Mouse (Mus musculus) monocyte, adult 2 months (primary cell): ENCODE data around the gene Zfp664.

Experiments used
- DNase-seq, 2 experiments: peaks; one replicate each; pipeline ENCODE4 v3.0.0; 2022; ENCODE audit warnings: low spot score in 2 of 2, low read depth in 1 of 2

The Zfp664 gene

GRCm38 (mm10) chr5:124922356-124923352 is 60.2 kb downstream of the Zfp664 start:
- no peak for DNase-seq

GRCm38 (mm10) chr5:124929425-124930054 is 67.0 kb downstream of the Zfp664 start:
- DNase-seq, result no peak

GRCm38 (mm10) chr5:124930055-124930439 is 67.6 kb downstream of the Zfp664 start:
- DNase-seq, result no peak

GRCm38 (mm10) chr5:124930603-124931002 is 68.1 kb downstream of the Zfp664 start:
- DNase-seq, result no peak

- no peak for DNase-seq
Observed at GRCm38 (mm10) chr5:124931076-124931475, 68.6 kb downstream of the Zfp664 start.

- DNase-seq, result no peak
Observed at GRCm38 (mm10) chr5:124934558-124934957, 72.1 kb downstream of the Zfp664 start.

- no peak for DNase-seq
Observed at GRCm38 (mm10) chr5:124943181-124943792, 80.8 kb downstream of the Zfp664 start.

- DNase-seq, result peak in 1 of 2 experiments; percentile 21
Observed at GRCm38 (mm10) chr5:124943793-124944383, 81.4 kb downstream of the Zfp664 start.

- no peak for DNase-seq
Observed at GRCm38 (mm10) chr5:124944384-124944783, 81.9 kb downstream of the Zfp664 start.

- DNase-seq, result no peak
Observed at GRCm38 (mm10) chr5:124945046-124945445, 82.6 kb downstream of the Zfp664 start.

- DNase-seq, result no peak
Observed at GRCm38 (mm10) chr5:124950623-124951278, 88.3 kb downstream of the Zfp664 start.

- DNase-seq, result no peak
Observed at GRCm38 (mm10) chr5:124951333-124951732, 88.8 kb downstream of the Zfp664 start.
